Comparison of ENCODE assay signal across 9 mouse cellular contexts in genomic region chr4:155773335-155774078, GRCm38 (mm10). TPM values are rescaled to one million over a fixed set of nuclear protein-coding genes. Genes with fewer than 3 reads are reported as not detected.
DNase-seq lines count a peak whose midpoint lies in the region; ATAC-seq lines count a peak whose summit lies in the region.
"Had no signal": no experiment of that assay in that cellular context is flagged by ENCODE, and none has a peak within 500 bp of the region (broad histone marks: within the 10 kb centered on the region; RNA-seq: fewer than 3 reads in every experiment).

No protein-coding gene starts in this region.

- peak; percentile 43 for DNase-seq in kidney, adult 11 months
- no peak for DNase-seq in kidney, postnatal 10 days
- no peak for DNase-seq in embryonic facial prominence, embryonic 14.5 days (ENCODE audit: low spot score)
- peak; percentile 30 for DNase-seq in induced T-regulatory cell, adult 2 months (ENCODE audit: low read depth)
- DNase-seq in midbrain, embryonic 14.5 days, result no peak
- no peak for DNase-seq in thymus, postnatal 25 days
- no peak for DNase-seq in embryo, embryonic 10.5 days (ENCODE audit: low spot score)
- DNase-seq in gastrocnemius, adult 8-10 months (ENCODE audit: low spot score in 2 of 2), result no peak

- no peaks in the 10 kb centered on the region for H3K36me3 ChIP-seq in embryonic facial prominence, embryonic 14.5 days (ENCODE audit: control insufficient read depth, insufficient read depth, low read length)
- no peaks in the 10 kb centered on the region for H3K36me3 ChIP-seq in midbrain, embryonic 14.5 days (ENCODE audit: control insufficient read depth, insufficient read depth, low read length)

- peak overlapping the region; percentile 44 for H3K4me3 ChIP-seq in embryonic facial prominence, embryonic 14.5 days (ENCODE audit: low read depth, low read length)
- H3K4me3 ChIP-seq in midbrain, embryonic 14.5 days (replicated peaks; ENCODE audit: low read depth, low read length), result peak overlapping the region; percentile 36

- H3K27me3 ChIP-seq in embryonic facial prominence, embryonic 14.5 days (replicated peaks; ENCODE audit: control insufficient read depth, insufficient read depth, low read length), result no peaks in the 10 kb centered on the region
- H3K27me3 ChIP-seq in midbrain, embryonic 14.5 days (ENCODE audit: control insufficient read depth, insufficient read depth, low read length), result peaks cover 24% of the 10 kb centered on the region; the same call in 1 of the 2 replicates

- peak overlapping the region; percentile 58 for H3K9ac ChIP-seq in embryonic facial prominence, embryonic 14.5 days (ENCODE audit: low read depth, low read length)
- H3K9ac ChIP-seq in midbrain, embryonic 14.5 days (replicated peaks; ENCODE audit: low read length), result no peak overlapping the region

- H3K27ac ChIP-seq in embryonic facial prominence, embryonic 14.5 days (replicated peaks; ENCODE audit: low read depth, low read length), result no peak overlapping the region
- no peak overlapping the region for H3K27ac ChIP-seq in midbrain, embryonic 14.5 days (replicated peaks; ENCODE audit: low read depth, low read length)

- peak overlapping the region; percentile 85 for H3K4me2 ChIP-seq in embryonic facial prominence, embryonic 14.5 days (ENCODE audit: low read depth, low read length)
- H3K4me2 ChIP-seq in midbrain, embryonic 14.5 days (ENCODE audit: low read length), result peak overlapping the region; percentile 67

- peaks cover 21% of the 10 kb centered on the region for H3K4me1 ChIP-seq in embryonic facial prominence, embryonic 14.5 days (ENCODE audit: control insufficient read depth, insufficient read depth, low read length)
- H3K4me1 ChIP-seq in midbrain, embryonic 14.5 days (ENCODE audit: control insufficient read depth, insufficient read depth, low read length), result peaks cover 19% of the 10 kb centered on the region; the same call in 1 of the 2 replicates

- no peak for ATAC-seq in embryonic facial prominence, embryonic 14.5 days (ENCODE audit: low read depth)
- ATAC-seq in midbrain, embryonic 14.5 days (ENCODE audit: low FRiP score, low TSS enrichment), result no peak

- no peaks in the 10 kb centered on the region for H3K9me3 ChIP-seq in embryonic facial prominence, embryonic 14.5 days (ENCODE audit: control insufficient read depth, low read length)
- H3K9me3 ChIP-seq in midbrain, embryonic 14.5 days (ENCODE audit: control insufficient read depth, low read length), result no peaks in the 10 kb centered on the region

- WGBS in embryonic facial prominence, embryonic 14.5 days, result 42% methylated on average over 4 of the region's 5 CpGs
- 36% methylated on average over 5 of the region's 5 CpGs for WGBS in midbrain, embryonic 14.5 days

RNA-seq across cellular contexts. Expression of gene Vwa1, which starts 1.0 kb away (rescaled TPM):
- polyA plus RNA-seq in embryonic facial prominence, embryonic 14.5 days (2014; fragmentation: Nextera tagmentation; extraction: Ambion mirVana), result 12.7 and 14.9 TPM in 2 replicates
- polyA plus RNA-seq in midbrain, embryonic 14.5 days (2014; fragmentation: Nextera tagmentation; extraction: Ambion mirVana), result 18.0 and 24.4 TPM in 2 replicates
- total RNA-seq in gastrocnemius, adult 8-10 months (2022), result 1 to 10 TPM; 4.0 to 8.9 (median 6.2) TPM

RNA-seq across cellular contexts. Expression of gene Tmem88b, which starts 12.2 kb away (rescaled TPM):
- polyA plus RNA-seq in embryonic facial prominence, embryonic 14.5 days (2014; fragmentation: Nextera tagmentation; extraction: Ambion mirVana), result 0.92 and 1.2 TPM in 2 replicates
- polyA plus RNA-seq in midbrain, embryonic 14.5 days (2014; fragmentation: Nextera tagmentation; extraction: Ambion mirVana), result 0.43 and 0.51 TPM in 2 replicates
- under 1 TPM; 0.21 to 0.72 (median 0.31) TPM for total RNA-seq in gastrocnemius, adult 8-10 months (2022)

RNA-seq across cellular contexts. Expression of gene Atad3a, which starts 12.6 kb away (rescaled TPM):
- polyA plus RNA-seq in embryonic facial prominence, embryonic 14.5 days (2014; fragmentation: Nextera tagmentation; extraction: Ambion mirVana), result 77.0 and 77.9 TPM in 2 replicates
- 77.4 and 79.8 TPM in 2 replicates for polyA plus RNA-seq in midbrain, embryonic 14.5 days (2014; fragmentation: Nextera tagmentation; extraction: Ambion mirVana)
- total RNA-seq in gastrocnemius, adult 8-10 months (2022), result 10 to 100 TPM; 23.8 to 25.1 (median 23.9) TPM

RNA-seq across cellular contexts. Expression of gene Ankrd65, which starts 16.7 kb away (rescaled TPM):
- polyA plus RNA-seq in embryonic facial prominence, embryonic 14.5 days (2014; fragmentation: Nextera tagmentation; extraction: Ambion mirVana), result not detected in 2 replicates
- polyA plus RNA-seq in midbrain, embryonic 14.5 days (2014; fragmentation: Nextera tagmentation; extraction: Ambion mirVana), result not detected in 2 replicates
- total RNA-seq in gastrocnemius, adult 8-10 months (2022), result not detected
- polyA plus RNA-seq: liver, embryonic 16.5 days had no signal

RNA-seq across cellular contexts. Expression of gene Mrpl20, which starts 29.2 kb away (rescaled TPM):
- polyA plus RNA-seq in embryonic facial prominence, embryonic 14.5 days (2014; fragmentation: Nextera tagmentation; extraction: Ambion mirVana), result 199 and 219 TPM in 2 replicates
- 255 and 298 TPM in 2 replicates for polyA plus RNA-seq in midbrain, embryonic 14.5 days (2014; fragmentation: Nextera tagmentation; extraction: Ambion mirVana)
- 10 to 100 TPM; 46.2 to 50.5 (median 47.7) TPM for total RNA-seq in gastrocnemius, adult 8-10 months (2022)

Comparison
In these comparisons a context has a peak if more than half of its experiments do, and no peak if none do; other contexts are left out.
1. DNase-seq: peak in kidney, adult 11 months (single experiment) and induced T-regulatory cell, adult 2 months (single experiment); none in kidney, postnatal 10 days (single experiment), embryonic facial prominence, embryonic 14.5 days (single experiment), midbrain, embryonic 14.5 days (single experiment), thymus, postnatal 25 days (single experiment), embryo, embryonic 10.5 days (single experiment) and gastrocnemius, adult 8-10 months (0 of 2).